Mouse (Mus musculus) kidney, postnatal 0 days (tissue): ENCODE results near the gene Gm47996. TPM values are rescaled to one million over a fixed set of nuclear protein-coding genes. Genes with fewer than 3 reads are reported as not detected.

ENCODE experiments used
- ATAC-seq: fragments of 200-750 bp; cut with Nextera tagmentation; replicated peaks from 2 replicates; pipeline ENCODE4 v1.8.0; 2017; ENCODE audit warnings: low read depth, moderate number of reproducible peaks, moderate TSS enrichment, moderate library complexity; ENCODE audit not compliant: low FRiP score
- DNase-seq: peaks from one replicate; pipeline ENCODE4 v3.0.0-alpha.2; 2016; ENCODE audit warnings: low spot score
- H3K27ac ChIP-seq: fragments of 300-500 bp; sonication (generic); 2 replicates; pipeline ENCODE4 v1.5.1; 2014; ENCODE audit warnings: mild to moderate bottlenecking
- H3K27me3 ChIP-seq: fragments of 300-500 bp; sonication (generic); 2 replicates; pipeline ENCODE4 v1.6.1; 2014; ENCODE audit warnings: low read length, mixed read lengths; ENCODE audit not compliant: insufficient read depth
- H3K36me3 ChIP-seq: fragments of 300-500 bp; sonication (generic); 2 replicates; pipeline ENCODE4 v1.6.1; 2014; ENCODE audit warnings: low read length, mixed read lengths; ENCODE audit not compliant: insufficient read depth
- H3K4me1 ChIP-seq: fragments of 300-500 bp; sonication (generic); replicated peaks from 2 replicates; pipeline ENCODE4 v1.6.1; 2014; ENCODE audit warnings: antibody characterized with exemption, low read length, mixed read lengths; ENCODE audit not compliant: insufficient read depth
- H3K4me2 ChIP-seq: fragments of 300-500 bp; sonication (generic); 2 replicates; pipeline ENCODE4 v1.6.1; 2014; ENCODE audit warnings: mild to moderate bottlenecking, low read length, moderate library complexity, mixed read lengths
- H3K4me3 ChIP-seq: fragments of 300-500 bp; sonication (generic); replicated peaks from 2 replicates; pipeline ENCODE4 v1.5.1; 2014; ENCODE audit warnings: low read depth, low read length
- H3K9ac ChIP-seq: fragments of 300-500 bp; sonication (generic); 2 replicates; pipeline ENCODE4 v1.6.1; 2014; ENCODE audit warnings: low read depth, low read length
- H3K9me3 ChIP-seq: fragments of 300-500 bp; sonication (generic); replicated peaks from 2 replicates; pipeline ENCODE4 v1.6.1; 2016; ENCODE audit warnings: low read length, inconsistent platforms, mixed read lengths
- CTCF ChIP-seq: IDR thresholded peaks from 2 replicates; pipeline ENCODE4 v1.5.1; 2016; ENCODE audit warnings: antibody characterized with exemption, low read depth, mild to moderate bottlenecking, moderate library complexity
- WGBS: fragments of 180-500 bp; shearing (Covaris S2); extraction: QIAGEN DNeasy Blood & Tissue Kit; methylation state at CpG from one replicate; pipeline ENCODE4 v1.1.7; 2014; 5-methylcytosine and 5-hydroxymethylcytosine counted together
- polyA plus RNA-seq: library from polyadenylated mRNA; unstranded; fragments of >200 nt; fragmentation: Nextera tagmentation; extraction: Ambion mirVana; gene quantifications from 2 replicates; pipeline ENCODE4 v1.2.1, GENCODE M21; 2015

The Gm47996 gene
- polyA plus RNA-seq, 1 experiment from 2014 or later, result 0.41 TPM

DNA sequence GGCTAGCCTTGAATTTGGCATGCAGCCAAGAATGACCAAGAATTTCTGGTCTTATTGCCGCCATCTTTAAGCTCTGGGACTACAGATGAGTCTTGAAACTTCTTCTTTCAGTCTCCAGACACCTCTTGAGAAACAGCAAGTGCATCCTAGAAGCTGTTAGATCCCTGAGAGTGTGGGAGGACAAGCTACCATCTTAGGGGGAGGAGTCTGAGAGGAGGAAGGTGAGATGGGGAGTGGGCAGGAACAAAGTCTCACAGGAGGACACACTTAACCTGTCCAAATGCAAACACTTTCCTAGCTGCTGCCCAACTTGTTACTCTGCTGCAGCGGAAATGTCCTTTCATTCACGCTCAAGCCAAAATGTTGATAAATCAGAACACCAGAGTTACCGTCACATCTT, 34.8 kb downstream of the Gm47996 start:
- no peak overlapping the region for H3K27ac ChIP-seq
- H3K36me3 ChIP-seq, result no peaks in the 10 kb centered on the region
- H3K9me3 ChIP-seq, result no peaks in the 10 kb centered on the region
- ATAC-seq (no peak), DNase-seq (no peak)
- H3K4me3 ChIP-seq, result no peak overlapping the region
- H3K27me3 ChIP-seq, result no peaks in the 10 kb centered on the region
- H3K9ac ChIP-seq, result no peak overlapping the region
- no peak overlapping the region for H3K4me2 ChIP-seq
- TF ChIP-seq CTCF, result no peak
- WGBS, result 84% methylated on average over 4 of the region's 4 CpGs
- no peaks in the 10 kb centered on the region for H3K4me1 ChIP-seq

DNA sequence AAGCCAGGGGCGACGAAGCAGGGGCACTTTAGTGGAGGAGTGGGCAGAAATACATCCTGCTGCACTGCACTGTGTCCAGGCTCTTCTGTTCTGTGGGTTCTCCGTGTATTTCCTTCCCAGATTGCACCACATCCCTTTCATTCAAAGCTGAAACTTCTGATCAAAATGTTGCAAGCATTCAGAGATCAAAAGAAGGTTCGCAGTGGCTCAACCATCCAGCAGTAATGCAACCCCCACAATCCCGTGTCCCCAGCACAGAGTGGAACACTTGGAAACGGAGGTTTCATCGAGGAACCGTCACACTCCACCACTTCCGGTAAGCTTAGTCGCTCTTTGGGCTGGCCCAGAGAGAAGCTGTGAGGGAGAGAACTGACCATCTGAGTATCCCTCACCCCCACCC, 35.2 kb downstream of the Gm47996 start:
- Histone ChIP-seq H3K4me3 (no peak overlapping the region), H3K27me3 (no peaks in the 10 kb centered on the region), H3K36me3 (no peaks in the 10 kb centered on the region), H3K27ac (no peak overlapping the region), H3K9me3 (no peaks in the 10 kb centered on the region), H3K4me1 (no peaks in the 10 kb centered on the region), H3K4me2 (no peak overlapping the region), H3K9ac (no peak overlapping the region)
- ATAC-seq (no peak), DNase-seq (no peak)
- TF ChIP-seq CTCF, result no peak
- 64% methylated on average over 10 of the region's 10 CpGs for WGBS

DNA sequence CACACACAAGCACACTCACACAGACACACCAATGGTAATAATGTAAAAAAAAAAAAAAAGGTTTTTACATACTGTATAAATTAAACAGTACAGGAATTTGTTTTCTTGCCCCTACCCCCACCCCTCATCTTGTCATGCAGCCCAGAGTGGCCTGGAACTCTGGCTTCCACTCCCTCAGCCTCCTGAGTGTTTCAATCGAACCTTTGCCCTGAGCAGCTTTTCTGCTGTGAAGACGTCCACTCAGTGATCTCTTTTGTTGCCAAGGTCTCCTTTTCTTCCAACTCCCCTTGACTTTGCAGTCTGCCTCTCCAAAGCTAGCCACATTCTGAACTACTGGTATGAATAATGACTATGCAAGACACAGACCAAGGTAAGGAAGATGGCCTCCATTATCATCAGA, 35.9 kb downstream of the Gm47996 start:
- no peaks in the 10 kb centered on the region for H3K27me3 ChIP-seq
- no peak overlapping the region for H3K9ac ChIP-seq
- DNase-seq (no peak), ATAC-seq (no peak)
- no peak for TF ChIP-seq CTCF
- no peak overlapping the region for H3K4me2 ChIP-seq
- no peaks in the 10 kb centered on the region for H3K36me3 ChIP-seq
- H3K4me1 ChIP-seq, result peaks cover 4% of the 10 kb centered on the region; the same call in 1 of the 2 replicates
- H3K27ac ChIP-seq, result no peak overlapping the region
- H3K9me3 ChIP-seq, result no peaks in the 10 kb centered on the region
- WGBS, result 52% methylated on average over 2 of the region's 2 CpGs
- H3K4me3 ChIP-seq, result no peak overlapping the region

- ATAC-seq (no peak), DNase-seq (no peak)
- no peak for TF ChIP-seq CTCF
- Histone ChIP-seq H3K36me3 (no peaks in the 10 kb centered on the region), H3K4me2 (no peak overlapping the region), H3K9me3 (no peaks in the 10 kb centered on the region), H3K9ac (no peak overlapping the region), H3K27ac (no peak overlapping the region), H3K4me1 (peaks cover 7% of the 10 kb centered on the region; the same call in 1 of the 2 replicates), H3K27me3 (no peaks in the 10 kb centered on the region), H3K4me3 (no peak overlapping the region)
- WGBS, result 89% methylated on average over 3 of the region's 3 CpGs
These were observed 40.2 kb downstream of the Gm47996 start for GRCm38 (mm10) chr1:151250109-151250508.

- Histone ChIP-seq H3K27me3 (no peaks in the 10 kb centered on the region), H3K36me3 (no peaks in the 10 kb centered on the region), H3K4me1 (peaks cover 7% of the 10 kb centered on the region; the same call in 1 of the 2 replicates), H3K9me3 (no peaks in the 10 kb centered on the region), H3K9ac (no peak overlapping the region), H3K27ac (no peak overlapping the region), H3K4me2 (peak overlapping the region; percentile 47), H3K4me3 (0 out of 2 replicates have a peak overlapping the region, but pooled peaks have one; percentile 7)
- TF ChIP-seq CTCF, result no peak
- DNase-seq (peak; percentile 75), ATAC-seq (peak; percentile 76)
- WGBS, result 37% methylated on average over 18 of the region's 18 CpGs
These were observed 40.7 kb downstream of the Gm47996 start for GRCm38 (mm10) chr1:151250529-151251193.

DNA sequence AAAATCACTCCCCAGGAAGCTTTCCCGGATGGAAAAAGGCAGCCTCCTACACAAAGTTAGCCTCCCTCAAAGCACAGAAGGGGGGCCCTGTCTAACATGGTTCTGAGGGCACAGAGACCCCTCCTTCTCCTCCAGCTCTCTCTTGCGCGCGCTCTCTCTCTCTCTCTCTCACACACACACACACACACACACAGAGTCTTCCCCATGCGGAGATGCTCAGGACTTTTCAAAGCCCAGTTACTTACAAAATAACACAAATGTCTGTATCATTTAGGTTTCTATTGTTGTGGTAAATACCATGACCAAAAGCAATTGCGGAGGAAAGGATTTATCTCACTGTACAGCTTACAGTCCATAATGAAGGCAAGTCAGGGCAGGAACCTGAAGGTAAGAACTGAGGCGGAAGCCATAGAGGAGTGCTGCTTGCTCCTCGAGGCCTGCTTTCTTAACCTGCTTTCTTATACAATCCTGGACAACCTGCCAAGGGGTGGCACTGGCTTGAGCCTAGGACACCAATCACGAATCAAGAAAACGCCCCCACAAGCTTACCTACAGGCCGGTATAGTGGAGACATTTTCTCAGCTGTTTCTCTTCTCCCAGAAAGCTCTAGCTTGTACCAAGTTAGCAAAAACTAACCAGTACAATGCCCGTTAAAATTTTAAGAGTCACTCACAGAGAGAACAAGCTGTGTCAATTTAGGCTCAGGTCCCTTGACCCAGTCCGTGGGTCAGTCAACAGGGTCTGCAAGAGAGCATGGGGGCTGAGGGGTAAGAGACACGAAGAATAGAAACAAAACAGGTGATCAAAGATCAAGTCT, 41.5 kb downstream of the Gm47996 start:
- H3K27me3 ChIP-seq, result no peaks in the 10 kb centered on the region
- DNase-seq (no peak), ATAC-seq (no peak)
- H3K36me3 ChIP-seq, result no peaks in the 10 kb centered on the region
- H3K4me1 ChIP-seq, result peaks cover 7% of the 10 kb centered on the region; the same call in 1 of the 2 replicates
- H3K4me3 ChIP-seq, result no peak overlapping the region
- H3K27ac ChIP-seq, result no peak overlapping the region
- 67% methylated on average over 14 of the region's 14 CpGs for WGBS
- TF ChIP-seq CTCF, result no peak
- H3K4me2 ChIP-seq, result peak overlapping the region; percentile 47; the same call in 1 of the 2 replicates
- no peak overlapping the region for H3K9ac ChIP-seq
- no peaks in the 10 kb centered on the region for H3K9me3 ChIP-seq
